Mouse (Mus musculus) stomach, postnatal 0 days (tissue): ENCODE measurements around the gene Camk2b. TPM values are rescaled to one million over a fixed set of nuclear protein-coding genes. Genes with fewer than 3 reads are reported as not detected.

Experiments
- ATAC-seq: fragments of 200-750 bp; cut with Nextera tagmentation; 2 replicates; pipeline ENCODE4 v1.8.0; 2017; ENCODE audit not compliant: low FRiP score, low TSS enrichment
- DNase-seq: peaks from one replicate; pipeline ENCODE4 v3.0.0-alpha.2; 2016; ENCODE audit warnings: low spot score
- H3K27ac ChIP-seq: fragments of 300-500 bp; sonication (generic); replicated peaks from 2 replicates; pipeline ENCODE4 v1.5.1; 2014; ENCODE audit warnings: mild to moderate bottlenecking, control low read depth
- H3K27me3 ChIP-seq: fragments of 300-500 bp; sonication (generic); 2 replicates; pipeline ENCODE4 v1.6.1; 2014; ENCODE audit warnings: low read length; ENCODE audit not compliant: control insufficient read depth, insufficient read depth
- H3K36me3 ChIP-seq: fragments of 300-500 bp; sonication (generic); 2 replicates; pipeline ENCODE4 v1.6.1; 2014; ENCODE audit warnings: low read length, mixed read lengths; ENCODE audit not compliant: control insufficient read depth, insufficient read depth
- H3K4me1 ChIP-seq: fragments of 300-500 bp; sonication (generic); replicated peaks from 2 replicates; pipeline ENCODE4 v1.6.1; 2014; ENCODE audit warnings: antibody characterized with exemption; ENCODE audit not compliant: control insufficient read depth, insufficient read depth
- H3K4me2 ChIP-seq: fragments of 300-500 bp; sonication (generic); replicated peaks from 2 replicates; pipeline ENCODE4 v1.6.1; 2014; ENCODE audit warnings: low read depth, mild to moderate bottlenecking, control low read depth, moderate library complexity
- H3K4me3 ChIP-seq: fragments of 300-500 bp; sonication (generic); 2 replicates; pipeline ENCODE4 v1.5.1; 2014; ENCODE audit warnings: low read depth, low read length, control low read depth
- H3K9ac ChIP-seq: fragments of 300-500 bp; sonication (generic); 2 replicates; pipeline ENCODE4 v1.6.1; 2014; ENCODE audit warnings: mild to moderate bottlenecking, low read length, control low read depth, mixed read lengths
- H3K9me3 ChIP-seq: fragments of 300-500 bp; sonication (generic); 2 replicates; pipeline ENCODE4 v1.6.1; 2016; ENCODE audit warnings: low read length; ENCODE audit not compliant: control insufficient read depth
- CTCF ChIP-seq: IDR thresholded peaks from 2 replicates; pipeline ENCODE4 v1.5.1; 2016; ENCODE audit warnings: antibody characterized with exemption, low read depth, mild to moderate bottlenecking, moderate library complexity
- EP300 ChIP-seq: optimal IDR thresholded peaks from 2 replicates; pipeline ENCODE3; 2016; ENCODE audit warnings: antibody characterized with exemption
- WGBS: fragments of 180-500 bp; shearing (Covaris S2); extraction: QIAGEN DNeasy Blood & Tissue Kit; methylation state at CpG from one replicate; pipeline ENCODE4 v1.1.7; 2014; 5-methylcytosine and 5-hydroxymethylcytosine counted together
- polyA plus RNA-seq: library from polyadenylated mRNA; unstranded; fragments of >200 nt; fragmentation: Nextera tagmentation; extraction: Ambion mirVana; gene quantifications from 2 replicates; pipeline ENCODE4 v1.2.1, GENCODE M21; 2015

Gene Camk2b
- polyA plus RNA-seq, 1 experiment from 2014 or later: 4.2 TPM

- Histone ChIP-seq H3K4me3 (peak overlapping the region; percentile 50), H3K27me3 (peaks cover 19% of the 10 kb centered on the region), H3K27ac (no peak overlapping the region), H3K4me1 (no peaks in the 10 kb centered on the region), H3K9me3 (no peaks in the 10 kb centered on the region), H3K4me2 (peak overlapping the region; percentile 85), H3K36me3 (no peaks in the 10 kb centered on the region), H3K9ac (peak overlapping the region; percentile 47)
- WGBS: 2% methylated on average over 41 of the region's 95 CpGs
- DNase-seq (peak; percentile 38), ATAC-seq (peak; percentile 73)
- no peak for TF ChIP-seq CTCF
- no peak for TF ChIP-seq EP300
Observed at GRCm38 (mm10) chr11:6065551-6066121, 526 bp downstream of the Camk2b start.

- WGBS: under 1% methylated on average over 34 of the region's 55 CpGs
Observed at GRCm38 (mm10) chr11:6065046-6065521, 1.1 kb downstream of the Camk2b start.

GRCm38 (mm10) chr11:6064215-6065045 is 1.7 kb downstream of the Camk2b start:
- H3K27ac ChIP-seq: no peak overlapping the region
- H3K4me2 ChIP-seq: peak overlapping the region; percentile 85
- TF ChIP-seq CTCF: no peak
- no peak for TF ChIP-seq EP300
- peaks cover 19% of the 10 kb centered on the region for H3K27me3 ChIP-seq
- no peak for DNase-seq
- peak overlapping the region; percentile 50 for H3K4me3 ChIP-seq
- 5% methylated on average over 30 of the region's 30 CpGs for WGBS
- H3K9me3 ChIP-seq: no peaks in the 10 kb centered on the region
- no peak overlapping the region for H3K9ac ChIP-seq
- no peaks in the 10 kb centered on the region for H3K36me3 ChIP-seq
- H3K4me1 ChIP-seq: no peaks in the 10 kb centered on the region
- no peak for ATAC-seq

More at GRCm38 (mm10) chr11:6065046-6065521, 1.1 kb downstream of the Camk2b start:
- peak overlapping the region; percentile 47 for H3K9ac ChIP-seq
- DNase-seq (peak; percentile 21), ATAC-seq (peak; percentile 16; the same call in 1 of the 2 replicates)
- no peaks in the 10 kb centered on the region for H3K9me3 ChIP-seq
- no peak for TF ChIP-seq EP300
- no peak for TF ChIP-seq CTCF
- H3K4me3 ChIP-seq: peak overlapping the region; percentile 50
- no peak overlapping the region for H3K27ac ChIP-seq
- no peaks in the 10 kb centered on the region for H3K4me1 ChIP-seq
- peak overlapping the region; percentile 85 for H3K4me2 ChIP-seq
- H3K27me3 ChIP-seq: peaks cover 19% of the 10 kb centered on the region
- H3K36me3 ChIP-seq: no peaks in the 10 kb centered on the region

- 43% methylated on average over 17 of the region's 17 CpGs for WGBS
Observed at GRCm38 (mm10) chr11:6063501-6064214, 2.5 kb downstream of the Camk2b start.

GRCm38 (mm10) chr11:6063065-6063464 is 3.1 kb downstream of the Camk2b start:
- peaks cover 17% of the 10 kb centered on the region for H3K27me3 ChIP-seq
- no peaks in the 10 kb centered on the region for H3K4me1 ChIP-seq
- H3K9me3 ChIP-seq: no peaks in the 10 kb centered on the region
- ATAC-seq (no peak), DNase-seq (no peak)
- TF ChIP-seq CTCF (no peak), EP300 (no peak)
- no peaks in the 10 kb centered on the region for H3K36me3 ChIP-seq
- no peak overlapping the region for H3K4me3 ChIP-seq
- H3K9ac ChIP-seq: no peak overlapping the region
- no peak overlapping the region for H3K4me2 ChIP-seq
- WGBS: 83% methylated on average over 7 of the region's 7 CpGs
- no peak overlapping the region for H3K27ac ChIP-seq

More at GRCm38 (mm10) chr11:6063501-6064214, 2.5 kb downstream of the Camk2b start:
- Histone ChIP-seq H3K36me3 (no peaks in the 10 kb centered on the region), H3K27me3 (peaks cover 19% of the 10 kb centered on the region), H3K9ac (no peak overlapping the region), H3K4me2 (no peak overlapping the region), H3K9me3 (no peaks in the 10 kb centered on the region), H3K4me3 (no peak overlapping the region), H3K27ac (no peak overlapping the region), H3K4me1 (no peaks in the 10 kb centered on the region)
- ATAC-seq (no peak), DNase-seq (no peak)
- TF ChIP-seq EP300 (no peak), CTCF (no peak)
